Mouse (Mus musculus) stomach, embryonic 16.5 days (tissue): ENCODE data around the gene Map3k20. TPM values are rescaled to one million over a fixed set of nuclear protein-coding genes. Genes with fewer than 3 reads are reported as not detected.

ENCODE experiments used
- ATAC-seq: fragments of 200-750 bp; cut with Nextera tagmentation; 2 replicates; pipeline ENCODE4 v1.8.0; 2017; ENCODE audit warnings: moderate number of reproducible peaks, moderate TSS enrichment; ENCODE audit not compliant: insufficient read depth, low FRiP score
- H3K27ac ChIP-seq: fragments of 300-500 bp; sonication (generic); 2 replicates; pipeline ENCODE4 v1.5.1; 2014; ENCODE audit warnings: low read length
- H3K27me3 ChIP-seq: fragments of 300-500 bp; sonication (generic); 2 replicates; pipeline ENCODE4 v1.6.1; 2014; ENCODE audit warnings: low read length, control low read depth, mixed read lengths; ENCODE audit not compliant: control insufficient read depth, insufficient read depth
- H3K36me3 ChIP-seq: fragments of 300-500 bp; sonication (generic); 2 replicates; pipeline ENCODE4 v1.6.1; 2014; ENCODE audit warnings: low read length; ENCODE audit not compliant: control insufficient read depth, insufficient read depth
- H3K4me1 ChIP-seq: fragments of 300-500 bp; sonication (generic); 2 replicates; pipeline ENCODE4 v1.6.1; 2014; ENCODE audit warnings: low read length, control low read depth, mixed read lengths; ENCODE audit not compliant: control insufficient read depth, insufficient read depth
- H3K4me2 ChIP-seq: fragments of 300-500 bp; sonication (generic); 2 replicates; pipeline ENCODE4 v1.6.1; 2014; ENCODE audit warnings: low read depth, low read length, mixed read lengths
- H3K4me3 ChIP-seq: fragments of 300-500 bp; sonication (generic); replicated peaks from 2 replicates; pipeline ENCODE4 v1.5.1; 2014; ENCODE audit warnings: mild to moderate bottlenecking, low read length
- H3K9ac ChIP-seq: fragments of 300-500 bp; sonication (generic); 2 replicates; pipeline ENCODE4 v1.6.1; 2014; ENCODE audit warnings: low read length
- H3K9me3 ChIP-seq: fragments of 300-500 bp; sonication (generic); replicated peaks from 2 replicates; pipeline ENCODE4 v1.6.1; 2016; ENCODE audit warnings: low read length, control low read depth; ENCODE audit not compliant: control insufficient read depth
- WGBS: fragments of 180-500 bp; shearing (Covaris S2); extraction: QIAGEN DNeasy Blood & Tissue Kit; methylation state at CpG from one replicate; pipeline ENCODE4 v1.1.7; 2014; 5-methylcytosine and 5-hydroxymethylcytosine counted together
- polyA plus RNA-seq: library from polyadenylated mRNA; unstranded; fragments of >200 nt; fragmentation: Nextera tagmentation; extraction: Ambion mirVana; gene quantifications from 2 replicates; pipeline ENCODE4 v1.2.1, GENCODE M21; 2015

Gene Map3k20
- polyA plus RNA-seq, 1 experiment from 2014 or later, result 24.6 TPM

GRCm38 (mm10) chr2:72322681-72323353 is 37.4 kb downstream of the Map3k20 start:
- H3K4me3 ChIP-seq, result no peak overlapping the region
- H3K36me3 ChIP-seq, result no peaks in the 10 kb centered on the region
- no peak overlapping the region for H3K9ac ChIP-seq
- 76% methylated on average over 11 of the region's 11 CpGs for WGBS
- no peak overlapping the region for H3K4me2 ChIP-seq
- no peak overlapping the region for H3K27ac ChIP-seq
- no peaks in the 10 kb centered on the region for H3K27me3 ChIP-seq
- H3K9me3 ChIP-seq, result no peaks in the 10 kb centered on the region
- H3K4me1 ChIP-seq, result peaks cover 11% of the 10 kb centered on the region
- ATAC-seq, result no peak

- Histone ChIP-seq H3K4me1 (peaks cover 6% of the 10 kb centered on the region; the same call in 1 of the 2 replicates), H3K4me3 (no peak overlapping the region), H3K9me3 (no peaks in the 10 kb centered on the region), H3K27ac (no peak overlapping the region), H3K27me3 (no peaks in the 10 kb centered on the region), H3K36me3 (no peaks in the 10 kb centered on the region), H3K4me2 (no peak overlapping the region), H3K9ac (no peak overlapping the region)
- no peak for ATAC-seq
- 65% methylated on average over 12 of the region's 12 CpGs for WGBS
These were observed 39.0 kb downstream of the Map3k20 start for GRCm38 (mm10) chr2:72324436-72324835.

GRCm38 (mm10) chr2:72326491-72326890 is 41.1 kb downstream of the Map3k20 start:
- no peak for ATAC-seq
- Histone ChIP-seq H3K27me3 (no peaks in the 10 kb centered on the region), H3K27ac (no peak overlapping the region), H3K4me1 (peaks cover 6% of the 10 kb centered on the region; the same call in 1 of the 2 replicates), H3K36me3 (no peaks in the 10 kb centered on the region), H3K9ac (no peak overlapping the region), H3K9me3 (no peaks in the 10 kb centered on the region), H3K4me3 (no peak overlapping the region), H3K4me2 (no peak overlapping the region)
- 67% methylated on average over 6 of the region's 6 CpGs for WGBS

- Histone ChIP-seq H3K4me2 (no peak overlapping the region), H3K9me3 (no peaks in the 10 kb centered on the region)
- WGBS, result 67% methylated on average over 3 of the region's 3 CpGs
These were observed 43.0 kb downstream of the Map3k20 start for GRCm38 (mm10) chr2:72328435-72328834.

GRCm38 (mm10) chr2:72330955-72331481 is 45.6 kb downstream of the Map3k20 start:
- Histone ChIP-seq H3K9ac (no peak overlapping the region), H3K9me3 (no peaks in the 10 kb centered on the region), H3K4me3 (no peak overlapping the region), H3K36me3 (no peaks in the 10 kb centered on the region), H3K27ac (no peak overlapping the region), H3K4me1 (no peaks in the 10 kb centered on the region), H3K27me3 (no peaks in the 10 kb centered on the region), H3K4me2 (no peak overlapping the region)
- ATAC-seq, result no peak
- WGBS, result 67% methylated on average over 12 of the region's 12 CpGs

More at GRCm38 (mm10) chr2:72328435-72328834, 43.0 kb downstream of the Map3k20 start:
- no peak for ATAC-seq
- Histone ChIP-seq H3K27me3 (no peaks in the 10 kb centered on the region), H3K9ac (no peak overlapping the region), H3K27ac (no peak overlapping the region), H3K36me3 (no peaks in the 10 kb centered on the region), H3K4me3 (no peak overlapping the region), H3K4me1 (no peaks in the 10 kb centered on the region)

GRCm38 (mm10) chr2:72332067-72332466 is 46.6 kb downstream of the Map3k20 start:
- H3K9me3 ChIP-seq, result no peaks in the 10 kb centered on the region
- H3K9ac ChIP-seq, result no peak overlapping the region
- H3K27ac ChIP-seq, result no peak overlapping the region
- WGBS, result 72% methylated on average over 4 of the region's 4 CpGs
- no peaks in the 10 kb centered on the region for H3K27me3 ChIP-seq
- H3K4me2 ChIP-seq, result no peak overlapping the region
- H3K4me3 ChIP-seq, result no peak overlapping the region
- no peak for ATAC-seq
- no peaks in the 10 kb centered on the region for H3K36me3 ChIP-seq
- no peaks in the 10 kb centered on the region for H3K4me1 ChIP-seq

GRCm38 (mm10) chr2:72333210-72333609 is 47.8 kb downstream of the Map3k20 start:
- no peak overlapping the region for H3K9ac ChIP-seq
- no peaks in the 10 kb centered on the region for H3K9me3 ChIP-seq
- H3K27ac ChIP-seq, result no peak overlapping the region
- no peaks in the 10 kb centered on the region for H3K36me3 ChIP-seq
- no peak for ATAC-seq
- H3K4me1 ChIP-seq, result no peaks in the 10 kb centered on the region
- 60% methylated on average over 3 of the region's 3 CpGs for WGBS
- no peaks in the 10 kb centered on the region for H3K27me3 ChIP-seq
- H3K4me3 ChIP-seq, result no peak overlapping the region
- no peak overlapping the region for H3K4me2 ChIP-seq

GRCm38 (mm10) chr2:72336840-72337239 is 51.4 kb downstream of the Map3k20 start:
- no peak for ATAC-seq
- no peak overlapping the region for H3K4me3 ChIP-seq
- H3K9me3 ChIP-seq, result peaks cover under 1% of the 10 kb centered on the region; the same call in 1 of the 2 replicates
- H3K9ac ChIP-seq, result no peak overlapping the region
- WGBS, result 78% methylated on average over 3 of the region's 3 CpGs
- no peak overlapping the region for H3K27ac ChIP-seq
- H3K4me1 ChIP-seq, result no peaks in the 10 kb centered on the region
- no peaks in the 10 kb centered on the region for H3K36me3 ChIP-seq
- H3K27me3 ChIP-seq, result no peaks in the 10 kb centered on the region
- no peak overlapping the region for H3K4me2 ChIP-seq

GRCm38 (mm10) chr2:72345281-72345680 is 59.8 kb downstream of the Map3k20 start:
- Histone ChIP-seq H3K9me3 (peaks cover 3% of the 10 kb centered on the region; the same call in 1 of the 2 replicates), H3K4me2 (no peak overlapping the region), H3K27ac (no peak overlapping the region), H3K27me3 (no peaks in the 10 kb centered on the region), H3K4me3 (no peak overlapping the region), H3K9ac (no peak overlapping the region), H3K36me3 (no peaks in the 10 kb centered on the region), H3K4me1 (no peaks in the 10 kb centered on the region)
- ATAC-seq, result no peak
- WGBS, result 78% methylated on average over 3 of the region's 3 CpGs
